Mouse (Mus musculus) NIH3T3 (cell line): Measurements from ENCODE around the gene Tbc1d9b.
"Not testable (repeated sequence)": the region's sequence is repeated elsewhere in the genome, so short reads cannot be mapped to it uniquely, and the experiment has no call there.

Experiments used
- DNase-seq: peaks from one replicate; pipeline ENCODE4 v3.0.0-alpha.2; 2012; ENCODE audit warnings: low read depth

Gene Tbc1d9b

GRCm38 (mm10) chr11:50130811-50131766 lies at the start of gene Tbc1d9b:
TSS of gene Tbc1d9b (plus strand) at chr11:50131396.
- DNase-seq, result peak; percentile 94

- no peak for DNase-seq
Observed at GRCm38 (mm10) chr11:50086211-50086610, 45.0 kb upstream of the Tbc1d9b start.

- DNase-seq, result no peak
Observed at GRCm38 (mm10) chr11:50089840-50090239, 41.4 kb upstream of the Tbc1d9b start.

- no peak for DNase-seq
Observed at GRCm38 (mm10) chr11:50090982-50091675, 40.1 kb upstream of the Tbc1d9b start.

- no peak for DNase-seq
Observed at GRCm38 (mm10) chr11:50091681-50092080, 39.5 kb upstream of the Tbc1d9b start.

- no peak for DNase-seq
Observed at GRCm38 (mm10) chr11:50095661-50096060, 35.5 kb upstream of the Tbc1d9b start.

GRCm38 (mm10) chr11:50097091-50097490 lies 34.1 kb upstream of the Tbc1d9b start:
- DNase-seq, result no peak

GRCm38 (mm10) chr11:50098961-50099481 lies 32.2 kb upstream of the Tbc1d9b start:
- DNase-seq, result peak; percentile 18

- peak; percentile 8 for DNase-seq
Observed at GRCm38 (mm10) chr11:50099692-50100091, 31.5 kb upstream of the Tbc1d9b start.

- no peak for DNase-seq
Observed at GRCm38 (mm10) chr11:50100548-50101307, 30.5 kb upstream of the Tbc1d9b start.

- DNase-seq, result not testable (repeated sequence)
Observed at GRCm38 (mm10) chr11:50101962-50102361, 29.2 kb upstream of the Tbc1d9b start.

GRCm38 (mm10) chr11:50104016-50104415 lies 27.2 kb upstream of the Tbc1d9b start:
- no peak for DNase-seq

- DNase-seq, result no peak
Observed at GRCm38 (mm10) chr11:50105237-50105636, 26.0 kb upstream of the Tbc1d9b start.

- no peak for DNase-seq
Observed at GRCm38 (mm10) chr11:50106024-50106423, 25.2 kb upstream of the Tbc1d9b start.

- peak; percentile 40 for DNase-seq
Observed at GRCm38 (mm10) chr11:50108823-50109244, 22.4 kb upstream of the Tbc1d9b start.

- DNase-seq, result peak; percentile 78
Observed at GRCm38 (mm10) chr11:50114329-50114728, 16.9 kb upstream of the Tbc1d9b start.

- DNase-seq, result no peak
Observed at GRCm38 (mm10) chr11:50122631-50123081, 8.5 kb upstream of the Tbc1d9b start.

GRCm38 (mm10) chr11:50127781-50128180 lies 3.4 kb upstream of the Tbc1d9b start:
- no peak for DNase-seq

- DNase-seq, result peak; percentile 23
Observed at GRCm38 (mm10) chr11:50131801-50132201, 605 bp downstream of the Tbc1d9b start.

- no peak for DNase-seq
Observed at GRCm38 (mm10) chr11:50132265-50132664, 1.1 kb downstream of the Tbc1d9b start.

GRCm38 (mm10) chr11:50134136-50134859 lies 3.1 kb downstream of the Tbc1d9b start:
- no peak for DNase-seq
